16 mouse cellular contexts compared by ENCODE assay signal in genomic region chr9:52944081-52944480, GRCm38 (mm10).
DNase-seq lines count a peak whose midpoint lies in the region; ATAC-seq and TF ChIP-seq lines count a peak whose summit lies in the region.
"Had no signal": no experiment of that assay in that cellular context is flagged by ENCODE, and none has a peak within 500 bp of the region (broad histone marks: within the 10 kb centered on the region; RNA-seq: fewer than 3 reads in every experiment).

No protein-coding gene starts in this region.

- no peaks in the 10 kb centered on the region for H3K36me3 ChIP-seq in kidney, adult 2 months (ENCODE audit: control insufficient read depth, insufficient read depth, low read length)
- H3K36me3 ChIP-seq in kidney, embryonic 16.5 days (ENCODE audit: insufficient read depth, low read length), result no peaks in the 10 kb centered on the region
- H3K36me3 ChIP-seq in midbrain, postnatal 0 days (ENCODE audit: insufficient read depth, low read length), result no peaks in the 10 kb centered on the region
- H3K36me3 ChIP-seq in midbrain, embryonic 15.5 days (replicated peaks), result no peaks in the 10 kb centered on the region
- H3K36me3 ChIP-seq: hindbrain, embryonic 15.5 days; limb, embryonic 15.5 days; neural tube, embryonic 12.5 days had no signal

- TF ChIP-seq CTCF in kidney, adult 2 months (conservative IDR thresholded peaks at IDR 0.05; ENCODE audit: insufficient read depth, insufficient read length, low read depth, low read length), result no peak
- no peak for TF ChIP-seq CTCF in midbrain, postnatal 0 days (IDR thresholded peaks at IDR 0.05)

- no peak for ATAC-seq in kidney, embryonic 16.5 days (ENCODE audit: low FRiP score, low TSS enrichment)
- ATAC-seq in midbrain, postnatal 0 days (ENCODE audit: low FRiP score), result no peak
- no peak for ATAC-seq in midbrain, embryonic 15.5 days (replicated peaks)

- no peaks in the 10 kb centered on the region for H3K4me1 ChIP-seq in kidney, adult 2 months (ENCODE audit: control insufficient read depth, insufficient read depth, low read length)
- H3K4me1 ChIP-seq in kidney, embryonic 16.5 days (ENCODE audit: insufficient read depth, low read length), result peaks cover 12% of the 10 kb centered on the region; the same call in 1 of the 2 replicates
- peaks cover 9% of the 10 kb centered on the region; the same call in 1 of the 2 replicates for H3K4me1 ChIP-seq in midbrain, postnatal 0 days (ENCODE audit: insufficient read depth, low read length)
- peaks cover 12% of the 10 kb centered on the region for H3K4me1 ChIP-seq in midbrain, embryonic 15.5 days

- no peak overlapping the region for H3K9ac ChIP-seq in kidney, embryonic 16.5 days (replicated peaks; ENCODE audit: low read length)
- no peak overlapping the region for H3K9ac ChIP-seq in midbrain, postnatal 0 days (replicated peaks; ENCODE audit: low read length, poor library complexity, severe bottlenecking)
- no peak overlapping the region for H3K9ac ChIP-seq in midbrain, embryonic 15.5 days
- H3K9ac ChIP-seq: hindbrain, embryonic 15.5 days; limb, embryonic 15.5 days; neural tube, embryonic 12.5 days had no signal

- H3K27ac ChIP-seq in kidney, adult 2 months (ENCODE audit: insufficient read depth, low read depth, low read length), result no peak overlapping the region
- H3K27ac ChIP-seq in kidney, embryonic 16.5 days (ENCODE audit: low read length), result no peak overlapping the region
- H3K27ac ChIP-seq in midbrain, postnatal 0 days (ENCODE audit: low read depth, low read length), result no peak overlapping the region
- H3K27ac ChIP-seq in midbrain, embryonic 15.5 days, result no peak overlapping the region
- H3K27ac ChIP-seq: hindbrain, embryonic 15.5 days; limb, embryonic 15.5 days; neural tube, embryonic 12.5 days had no signal

- no peak for TF ChIP-seq POLR2A in kidney, adult 2 months (IDR thresholded peaks at IDR 0.05; ENCODE audit: low read depth, low read length)

- 31% methylated on average over 5 of the region's 5 CpGs for WGBS in kidney, adult 2 months
- 37% methylated on average over 5 of the region's 5 CpGs for WGBS in kidney, embryonic 16.5 days
- WGBS in midbrain, postnatal 0 days, result 55% methylated on average over 5 of the region's 5 CpGs
- WGBS in midbrain, embryonic 15.5 days, result 63% methylated on average over 5 of the region's 5 CpGs

- no peak overlapping the region for H3K4me3 ChIP-seq in kidney, adult 2 months (ENCODE audit: insufficient read depth, low read depth, low read length)
- no peak overlapping the region for H3K4me3 ChIP-seq in kidney, embryonic 16.5 days (ENCODE audit: low read length)
- H3K4me3 ChIP-seq in midbrain, postnatal 0 days (ENCODE audit: low read depth, low read length), result no peak overlapping the region
- no peak overlapping the region for H3K4me3 ChIP-seq in midbrain, embryonic 15.5 days
- H3K4me3 ChIP-seq: erythroblast, embryonic 14.5 days; hindbrain, embryonic 15.5 days; limb, embryonic 15.5 days; neural tube, embryonic 12.5 days had no signal

- H3K27me3 ChIP-seq in kidney, adult 2 months (replicated peaks; ENCODE audit: control insufficient read depth, insufficient read depth, low read length), result no peaks in the 10 kb centered on the region
- H3K27me3 ChIP-seq in kidney, embryonic 16.5 days (ENCODE audit: insufficient read depth, low read length), result no peaks in the 10 kb centered on the region
- no peaks in the 10 kb centered on the region for H3K27me3 ChIP-seq in midbrain, postnatal 0 days (ENCODE audit: insufficient read depth, low read length)
- no peaks in the 10 kb centered on the region for H3K27me3 ChIP-seq in midbrain, embryonic 15.5 days (replicated peaks)
- H3K27me3 ChIP-seq: hindbrain, embryonic 15.5 days; limb, embryonic 15.5 days; neural tube, embryonic 12.5 days had no signal

- H3K4me2 ChIP-seq in kidney, embryonic 16.5 days (replicated peaks; ENCODE audit: low read depth, low read length), result no peak overlapping the region
- H3K4me2 ChIP-seq in midbrain, postnatal 0 days (ENCODE audit: low read depth, low read length, poor library complexity, severe bottlenecking), result no peak overlapping the region
- no peak overlapping the region for H3K4me2 ChIP-seq in midbrain, embryonic 15.5 days
- H3K4me2 ChIP-seq: hindbrain, embryonic 15.5 days; limb, embryonic 15.5 days; neural tube, embryonic 12.5 days had no signal

- DNase-seq in adrenal gland, postnatal 14 days, result peak; percentile 27
- DNase-seq in adrenal gland, adult 18-20 months (ENCODE audit: low spot score in 2 of 2), result no peak
- DNase-seq in kidney, adult 2 months, result peak; percentile 79
- DNase-seq in midbrain, postnatal 0 days (ENCODE audit: low spot score), result peak; percentile 30
- DNase-seq in right cerebral cortex, postnatal 14 days, result no peak
- no peak for DNase-seq in urinary bladder, postnatal 10 days (ENCODE audit: low spot score)
- DNase-seq: cerebellum, adult 2 months; gastrocnemius, postnatal 25 days; midbrain, embryonic 14.5 days; thymus, postnatal 25 days had no signal

- H3K9me3 ChIP-seq in kidney, embryonic 16.5 days (ENCODE audit: low read length), result no peaks in the 10 kb centered on the region
- H3K9me3 ChIP-seq in midbrain, postnatal 0 days (ENCODE audit: low read length), result no peaks in the 10 kb centered on the region
- H3K9me3 ChIP-seq in midbrain, embryonic 15.5 days, result no peaks in the 10 kb centered on the region
- H3K9me3 ChIP-seq: hindbrain, embryonic 15.5 days; limb, embryonic 15.5 days; neural tube, embryonic 12.5 days had no signal

Comparison
In these comparisons a context has a peak if more than half of its experiments do, and no peak if none do; other contexts are left out.
1. DNase-seq: peak in adrenal gland, postnatal 14 days (single experiment), kidney, adult 2 months (single experiment) and midbrain, postnatal 0 days (single experiment); none in adrenal gland, adult 18-20 months (0 of 2), right cerebral cortex, postnatal 14 days (single experiment) and urinary bladder, postnatal 10 days (single experiment).